20 mouse cellular contexts compared by ENCODE assay signal in the genomic region with DNA sequence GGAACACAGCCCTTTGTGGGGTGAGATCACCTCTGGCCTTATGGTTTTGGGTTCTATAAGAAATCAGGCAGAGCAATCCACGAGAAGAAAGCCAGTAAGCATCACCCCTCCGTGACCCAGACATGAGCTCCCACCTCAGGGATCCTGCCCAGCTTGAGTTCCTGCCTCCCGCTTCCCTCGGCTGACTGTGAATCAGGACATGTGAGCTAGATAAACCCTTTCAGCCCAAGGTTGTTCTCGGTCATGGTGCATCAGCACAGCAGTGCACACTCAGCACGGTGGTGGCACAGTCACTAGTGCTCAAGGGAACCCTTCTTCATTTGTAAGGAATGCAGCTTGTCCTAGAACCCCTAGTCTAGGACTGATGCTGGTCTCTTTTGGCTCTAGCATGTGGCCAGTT. TPM values are rescaled to one million over a fixed set of nuclear protein-coding genes. Genes with fewer than 3 reads are reported as not detected.
A peak's percentile ranks its signal among the peaks of the same experiment; 100 is the strongest.
DNase-seq lines count a peak whose midpoint lies in the region; TF ChIP-seq lines count a peak whose summit lies in the region.
"Had no signal": no experiment of that assay in that cellular context is flagged by ENCODE, and none has a peak within 500 bp of the region (broad histone marks: within the 10 kb centered on the region; RNA-seq: fewer than 3 reads in every experiment).

No protein-coding gene starts in this region.

- H3K4me2 ChIP-seq in myocyte (ENCODE audit: low read depth): peak overlapping the region; percentile 30
- H3K4me2 ChIP-seq: forebrain, embryonic 13.5 days; heart, embryonic 13.5 days; hindbrain, embryonic 12.5 days; hindbrain, embryonic 15.5 days had no signal

- TF ChIP-seq CTCF in gastrocnemius, adult 2 months (IDR thresholded peaks at IDR 0.05): no peak

- no peak overlapping the region for H3K27ac ChIP-seq in gastrocnemius, adult 2 months
- H3K27ac ChIP-seq in limb, embryonic 10.5 days: peak overlapping the region; percentile 36; the same call in 1 of the 2 replicates
- H3K27ac ChIP-seq: forebrain, embryonic 10.5 days; forebrain, embryonic 13.5 days; heart, adult 2 months; heart, embryonic 10.5 days; heart, embryonic 13.5 days; hindbrain, embryonic 12.5 days; hindbrain, embryonic 15.5 days had no signal

- H3ac ChIP-seq in myocyte (ENCODE audit: control insufficient read depth, insufficient read length): no peak overlapping the region

- 85% methylated on average over 6 of the region's 6 CpGs for WGBS in limb, embryonic 10.5 days

- intact Hi-C loops in gastrocnemius, adult 2 months (cut with DNase I): no loop called here
- intact Hi-C loops in gastrocnemius, postnatal 14 days (cut with DNase I; ENCODE audit: low total_unique reads): no loop called here

- TF ChIP-seq POLR2A in myocyte (IDR thresholded peaks at IDR 0.05; ENCODE audit: insufficient read length, low read depth): peak; percentile 11

- peaks cover 21% of the 10 kb centered on the region for H3K79me2 ChIP-seq in myocyte (ENCODE audit: control insufficient read depth, insufficient read depth)

- peaks cover 28% of the 10 kb centered on the region for H3K36me3 ChIP-seq in limb, embryonic 10.5 days
- no peaks in the 10 kb centered on the region for H3K36me3 ChIP-seq in myocyte (ENCODE audit: control insufficient read depth, insufficient read depth)
- H3K36me3 ChIP-seq: hindbrain, embryonic 12.5 days; hindbrain, embryonic 15.5 days had no signal

- no peaks in the 10 kb centered on the region for H3K27me3 ChIP-seq in limb, embryonic 10.5 days (ENCODE audit: low read depth, poor library complexity, severe bottlenecking)
- no peaks in the 10 kb centered on the region for H3K27me3 ChIP-seq in myocyte (ENCODE audit: control insufficient read depth, insufficient read depth, insufficient read length)
- H3K27me3 ChIP-seq: forebrain, embryonic 13.5 days; heart, embryonic 13.5 days; hindbrain, embryonic 12.5 days; hindbrain, embryonic 15.5 days had no signal

- peaks cover 18% of the 10 kb centered on the region for H3K4me1 ChIP-seq in limb, embryonic 10.5 days

- H3K4me3 ChIP-seq in gastrocnemius, adult 2 months: no peak overlapping the region
- H3K4me3 ChIP-seq in limb, embryonic 10.5 days: no peak overlapping the region
- no peak overlapping the region for H3K4me3 ChIP-seq in myocyte
- H3K4me3 ChIP-seq: forebrain, embryonic 10.5 days; forebrain, embryonic 13.5 days; heart, adult 2 months; heart, embryonic 10.5 days; heart, embryonic 13.5 days; hindbrain, embryonic 12.5 days; hindbrain, embryonic 15.5 days had no signal

- peak; percentile 49 to 62 for DNase-seq in adrenal gland, adult (ENCODE audit: inconsistent age in 2 of 2, low spot score in 1 of 2)
- no peak for DNase-seq in adrenal gland, adult 8-10 months
- peak; percentile 8 for DNase-seq in gastrocnemius, adult 2 months
- DNase-seq in gastrocnemius, postnatal 14 days: no peak
- no peak for DNase-seq in limb, embryonic 10.5 days (ENCODE audit: low spot score)
- no peak for DNase-seq in thymus, postnatal 4 days
- DNase-seq: adrenal gland, postnatal 25 days; cerebellum, adult 18-20 months; cerebellum, adult 9-10 months; cerebellum, postnatal 14 days; gastrocnemius, postnatal 25 days; heart, adult 2 months; heart, postnatal 14 days had no signal

- H3K9me3 ChIP-seq in limb, embryonic 10.5 days (replicated peaks): no peaks in the 10 kb centered on the region
- H3K9me3 ChIP-seq: forebrain, embryonic 10.5 days; forebrain, embryonic 13.5 days; heart, embryonic 10.5 days; heart, embryonic 13.5 days; hindbrain, embryonic 12.5 days; hindbrain, embryonic 15.5 days had no signal

TF ChIP-seq in myocyte, 11 proteins besides CTCF, POLR2A, EP300 and RAD21:
- peak; percentile 28 for TF ChIP-seq POLR2AphosphoS2 (IDR thresholded peaks at IDR 0.05; ENCODE audit: insufficient read length, low read depth)
- TF ChIP-seq TCF12 (IDR thresholded peaks at IDR 0.05; ENCODE audit: insufficient read depth, poor library complexity, severe bottlenecking): no peak

RNA-seq across cellular contexts. Expression of a gene that starts 9.1 kb away (rescaled TPM):
- total RNA-seq in adrenal gland, adult 8-10 months (2022): 100 to 1,000 TPM; 102 to 113 (median 109) TPM
- 10 to 100 TPM; 43.8 to 51.9 TPM for total RNA-seq in gastrocnemius, adult 2 months (2021)
- 10 to 100 TPM; 42.8 to 44.0 TPM for total RNA-seq in gastrocnemius, postnatal 14 days (2021)
- 60.5 and 63.1 TPM in 2 replicates for polyA plus RNA-seq in limb, embryonic 10.5 days (2016; fragmentation: Nextera tagmentation; extraction: Ambion mirVana)
- polyA plus RNA-seq in myocyte (2012; fragmentation: generic; extraction: Trizol): 77.1 TPM

RNA-seq across cellular contexts. Expression of a gene that starts 9.3 kb away (rescaled TPM):
- 10 to 100 TPM; 64.3 to 89.6 (median 75.5) TPM for total RNA-seq in adrenal gland, adult 8-10 months (2022)
- 10 to 100 TPM; 12.4 to 25.8 TPM for total RNA-seq in gastrocnemius, adult 2 months (2021)
- total RNA-seq in gastrocnemius, postnatal 14 days (2021): 10 to 100 TPM; 22.8 to 30.0 TPM
- polyA plus RNA-seq in limb, embryonic 10.5 days (2016; fragmentation: Nextera tagmentation; extraction: Ambion mirVana): 260 and 269 TPM in 2 replicates
- polyA plus RNA-seq in myocyte (2012; fragmentation: generic; extraction: Trizol): 199 TPM

Comparison
In these comparisons a context has a peak if more than half of its experiments do, and no peak if none do; other contexts are left out.
1. DNase-seq: peak in adrenal gland, adult (2 of 2) and gastrocnemius, adult 2 months (single experiment); none in adrenal gland, adult 8-10 months (single experiment), gastrocnemius, postnatal 14 days (single experiment), limb, embryonic 10.5 days (single experiment) and thymus, postnatal 4 days (single experiment).